Mouse (Mus musculus) cortical plate, adult 2 months (tissue): ENCODE measurements around the gene Fat2.

Experiments used
- CTCF ChIP-seq: fragments of 200-500 bp; IDR thresholded peaks from 2 replicates; pipeline ENCODE4 v1.5.1; 2011; ENCODE audit warnings: mild to moderate bottlenecking, control low read depth, low read length; ENCODE audit not compliant: insufficient read depth; ENCODE audit errors: extremely low read depth
- POLR2A ChIP-seq: fragments of 200-500 bp; IDR thresholded peaks from 2 replicates; pipeline ENCODE4 v1.6.1; 2011; ENCODE audit warnings: mild to moderate bottlenecking, low read length, control low read depth; ENCODE audit not compliant: insufficient read depth; ENCODE audit errors: extremely low read depth

DNA sequence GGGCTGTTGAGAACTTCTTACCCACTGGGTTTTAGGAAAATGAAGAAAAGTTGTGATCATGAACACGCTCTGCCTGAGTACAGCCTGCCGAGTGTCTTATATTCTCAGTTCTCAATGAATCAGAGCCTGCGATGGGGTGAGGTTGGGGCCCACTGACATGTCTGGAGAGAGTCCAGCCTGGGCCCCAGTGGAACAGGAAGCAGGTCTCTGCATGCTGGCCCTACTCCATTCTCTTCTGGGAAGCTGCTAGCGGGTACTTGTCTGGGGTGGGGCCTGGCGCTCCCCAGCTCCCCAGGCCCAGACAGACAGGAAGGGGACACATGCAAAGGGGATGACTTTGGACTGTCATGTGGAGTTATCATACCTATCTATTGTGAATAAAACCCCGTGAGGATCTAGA lies 20.4 kb downstream of the Fat2 start:
- no peak for TF ChIP-seq POLR2A
- no peak for TF ChIP-seq CTCF
